Mouse (Mus musculus) stomach, postnatal 0 days (tissue): ENCODE measurements around the gene Mmp15.

ENCODE experiments used
- CTCF ChIP-seq: IDR thresholded peaks from 2 replicates; pipeline ENCODE4 v1.5.1; 2016; ENCODE audit warnings: antibody characterized with exemption, low read depth, mild to moderate bottlenecking, moderate library complexity
- EP300 ChIP-seq: optimal IDR thresholded peaks from 2 replicates; pipeline ENCODE3; 2016; ENCODE audit warnings: antibody characterized with exemption

GRCm38 (mm10) chr8:95397201-95397600 lies 45.1 kb downstream of the Mmp15 start:
- TF ChIP-seq CTCF (no peak), EP300 (no peak)
